Mouse (Mus musculus): Measurements from ENCODE around the gene Tecpr2.

Gene Tecpr2

GRCm38 (mm10) chr12:111008500-111009490 is 119.7 kb downstream of the Tecpr2 start:
- DNase-seq = no peak

DNA sequence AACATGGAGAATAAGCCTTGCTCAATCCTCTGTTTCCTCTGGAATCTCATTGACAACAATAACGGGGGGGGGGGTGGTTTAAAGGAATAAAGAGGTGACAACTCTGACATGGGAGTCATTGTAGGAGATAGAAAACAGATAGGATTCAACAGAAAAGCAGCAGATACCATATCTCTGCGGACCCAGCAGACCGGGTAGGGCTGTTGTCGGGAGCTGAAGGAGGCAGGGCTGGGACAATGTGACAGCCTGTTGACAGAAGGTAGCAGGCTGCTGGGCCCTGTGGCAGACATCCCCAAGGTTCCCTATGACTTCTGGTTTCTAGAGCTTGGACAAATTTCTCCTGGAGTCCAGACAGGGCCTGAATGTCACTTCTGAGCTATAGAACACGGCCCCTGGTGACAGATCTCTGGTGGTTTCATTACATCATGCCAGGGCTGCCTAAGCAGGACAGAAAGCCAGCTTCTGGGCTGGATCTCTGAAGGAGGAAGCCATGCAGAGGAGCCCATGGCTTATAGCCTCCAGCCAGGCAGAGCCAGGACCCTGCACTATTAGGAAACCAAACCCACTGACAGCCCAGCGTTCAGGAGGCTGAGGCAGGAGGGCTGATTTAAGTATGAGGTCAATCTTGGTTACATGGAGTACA is 120.7 kb downstream of the Tecpr2 start:
- DNase-seq = no peak

GRCm38 (mm10) chr12:111016807-111017206 is 127.7 kb downstream of the Tecpr2 start:
- DNase-seq = no peak

- DNase-seq = no peak
Measured at GRCm38 (mm10) chr12:111018068-111018467, 129.0 kb downstream of the Tecpr2 start.

- no peak for DNase-seq
Measured at GRCm38 (mm10) chr12:111019086-111019485, 130.0 kb downstream of the Tecpr2 start.

GRCm38 (mm10) chr12:111021138-111021537 is 132.1 kb downstream of the Tecpr2 start:
- DNase-seq = no peak

DNA sequence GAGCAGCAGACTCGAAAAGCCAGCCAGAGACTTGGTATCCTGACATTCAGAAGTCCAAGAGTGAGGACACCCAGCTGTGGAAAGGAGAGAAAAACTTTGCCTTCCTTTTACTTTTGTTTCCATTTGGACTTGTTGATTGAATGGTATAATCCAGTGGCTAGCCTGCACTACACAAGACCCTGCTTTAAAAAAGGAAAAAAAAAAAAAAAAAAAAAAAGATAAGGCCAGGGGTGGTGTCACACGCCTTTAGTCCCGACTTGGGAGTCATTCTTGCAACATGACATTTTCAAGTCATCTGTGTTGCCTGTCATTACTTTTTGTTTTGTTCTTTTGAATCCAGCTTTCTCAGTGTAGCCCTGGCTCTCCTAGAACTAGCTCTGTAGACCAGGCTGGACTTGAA is 132.5 kb downstream of the Tecpr2 start:
- DNase-seq = no peak

All from embryo, embryonic 11 days (tissue).